Mouse (Mus musculus) thymus, adult 2 months (tissue): ENCODE measurements around the gene Itgb4. TPM values are rescaled to one million over a fixed set of nuclear protein-coding genes. Genes with fewer than 3 reads are reported as not detected.
A peak's percentile ranks its signal among the peaks of the same experiment; 100 is the strongest.
"Not testable (repeated sequence)": the region's sequence is repeated elsewhere in the genome, so short reads cannot be mapped to it uniquely, and the experiment has no call there.

Experiments
- DNase-seq: peaks from one replicate; pipeline ENCODE4 v3.0.0; 2021
- H3K27ac ChIP-seq: fragments of 200-500 bp; 2 replicates; pipeline ENCODE4 v1.5.1; 2012; ENCODE audit warnings: low read length, control low read depth; ENCODE audit not compliant: control insufficient read depth, insufficient read depth
- H3K27me3 ChIP-seq: fragments of 200-500 bp; 2 replicates; pipeline ENCODE4 v1.6.1; 2012; ENCODE audit warnings: mild to moderate bottlenecking, low read length, moderate library complexity, mixed read lengths; ENCODE audit not compliant: control insufficient read depth, insufficient read depth
- H3K36me3 ChIP-seq: fragments of 200-500 bp; 2 replicates; pipeline ENCODE4 v1.6.1; 2012; ENCODE audit warnings: mild to moderate bottlenecking, low read length, moderate library complexity; ENCODE audit not compliant: control insufficient read depth, insufficient read depth
- H3K4me1 ChIP-seq: fragments of 200-500 bp; replicated peaks from 2 replicates; pipeline ENCODE4 v1.6.1; 2012; ENCODE audit warnings: low read length; ENCODE audit not compliant: control insufficient read depth, insufficient read depth
- H3K4me3 ChIP-seq: fragments of 200-500 bp; 2 replicates; pipeline ENCODE4 v1.5.1; 2012; ENCODE audit warnings: mild to moderate bottlenecking, low read length, control low read depth, moderate library complexity; ENCODE audit not compliant: control insufficient read depth, insufficient read depth
- CTCF ChIP-seq: fragments of 200-500 bp; IDR thresholded peaks from 2 replicates; pipeline ENCODE4 v1.5.1; 2012; ENCODE audit warnings: mild to moderate bottlenecking, control low read depth, low read length, moderate library complexity, borderline replicate concordance; ENCODE audit not compliant: control insufficient read depth, poor library complexity, insufficient read depth; ENCODE audit errors: extremely low read depth
- POLR2A ChIP-seq: fragments of 200-500 bp; IDR thresholded peaks from 2 replicates; pipeline ENCODE4 v1.6.1; 2012; ENCODE audit warnings: mild to moderate bottlenecking, low read length, control low read depth, moderate library complexity; ENCODE audit not compliant: control insufficient read depth, poor library complexity, insufficient read depth; ENCODE audit errors: extremely low read depth
- WGBS: fragments of 180-500 bp; shearing (Covaris S2); methylation state at CpG from one replicate; pipeline ENCODE4 v1.1.7; 2018; 5-methylcytosine and 5-hydroxymethylcytosine counted together
- polyA plus RNA-seq: library from polyadenylated mRNA; depleted of rRNA; stranded (reverse); fragments of >200 nt; gene quantifications from 2 replicates; pipeline ENCODE4 v1.2.3, GENCODE M21; 2012

The Itgb4 gene
- polyA plus RNA-seq, 1 experiment = 20.8 TPM

DNA sequence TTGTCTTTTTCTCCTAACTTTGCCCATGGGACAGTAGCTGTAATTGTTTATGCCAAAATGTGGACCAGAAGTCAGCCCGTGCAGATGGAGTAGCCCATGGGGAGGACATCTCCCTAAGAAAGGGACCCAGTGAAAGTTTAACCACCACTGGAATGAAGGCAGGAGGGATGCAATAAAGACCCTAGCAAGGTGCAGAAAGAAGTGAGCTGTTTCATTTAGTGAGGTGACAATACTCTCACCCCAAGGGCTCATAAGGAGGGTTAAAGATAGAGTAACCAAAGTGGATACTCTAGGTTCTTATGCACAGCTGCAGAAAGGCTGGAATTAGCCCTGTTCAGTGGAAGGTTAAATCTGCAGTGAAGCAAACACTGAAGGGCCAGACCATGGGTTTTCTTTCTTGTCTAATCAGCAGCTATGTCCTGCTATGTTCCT lies 44.9 kb downstream of the Itgb4 start:
- Histone ChIP-seq H3K27me3 (no peaks in the 10 kb centered on the region), H3K4me3 (no peak overlapping the region), H3K36me3 (peaks cover 20% of the 10 kb centered on the region), H3K27ac (no peak overlapping the region), H3K4me1 (no peaks in the 10 kb centered on the region)
- 97% methylated on average over 1 of the region's 1 CpGs for WGBS
- no peak for DNase-seq
- TF ChIP-seq POLR2A = no peak
- no peak for TF ChIP-seq CTCF

DNA sequence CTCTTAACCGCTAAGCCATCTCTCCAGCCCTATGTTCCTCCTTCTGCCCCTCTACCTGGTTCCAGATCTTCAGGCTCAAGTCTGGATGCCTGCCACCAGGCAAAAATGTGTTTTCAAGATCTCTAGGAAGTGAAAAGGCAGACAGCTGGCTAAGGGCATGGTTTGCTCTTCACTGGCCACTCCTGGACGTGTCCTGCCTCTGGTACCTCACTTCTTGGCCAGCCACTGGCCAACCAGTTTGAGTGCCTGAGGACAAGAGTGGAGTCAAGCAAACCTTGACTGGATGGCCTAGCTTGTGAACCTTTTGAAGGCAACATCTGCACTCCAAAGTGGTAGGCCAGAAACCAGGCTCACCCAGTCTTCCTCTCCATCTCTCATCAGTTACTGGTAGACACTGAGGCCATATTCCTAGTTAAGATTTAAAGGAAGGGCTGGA lies 45.5 kb downstream of the Itgb4 start:
- Histone ChIP-seq H3K27ac (no peak overlapping the region), H3K36me3 (peaks cover 20% of the 10 kb centered on the region), H3K27me3 (no peaks in the 10 kb centered on the region), H3K4me1 (peaks cover under 1% of the 10 kb centered on the region; the same call in 1 of the 2 replicates), H3K4me3 (no peak overlapping the region)
- DNase-seq = no peak
- TF ChIP-seq CTCF = no peak
- no peak for TF ChIP-seq POLR2A
- 96% methylated on average over 2 of the region's 2 CpGs for WGBS

DNA sequence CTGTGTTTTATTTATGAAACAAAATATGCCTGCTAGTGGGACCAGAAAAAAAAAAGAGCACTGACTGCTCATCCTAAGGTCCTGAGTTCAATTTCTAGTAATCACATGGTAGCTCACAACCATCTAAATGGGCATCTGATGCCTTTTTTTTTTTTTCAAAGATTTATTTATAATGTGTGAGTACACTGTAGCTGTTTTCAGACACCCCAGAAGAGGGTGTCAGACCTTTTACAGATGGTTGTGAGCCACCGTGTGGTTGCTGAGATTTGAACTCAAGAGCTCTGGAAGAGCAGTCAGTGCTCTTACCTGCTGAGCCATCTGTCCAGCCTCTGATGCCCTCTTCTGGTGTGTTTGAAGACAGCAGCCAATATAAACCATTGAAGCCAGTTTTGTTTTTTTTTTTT lies 46.0 kb downstream of the Itgb4 start:
- Histone ChIP-seq H3K27me3 (no peaks in the 10 kb centered on the region), H3K27ac (no peak overlapping the region), H3K4me3 (no peak overlapping the region), H3K36me3 (peaks cover 20% of the 10 kb centered on the region), H3K4me1 (peaks cover 2% of the 10 kb centered on the region; the same call in 1 of the 2 replicates)
- no peak for TF ChIP-seq CTCF
- TF ChIP-seq POLR2A = no peak
- DNase-seq = no peak
- 16% methylated on average over 1 of the region's 1 CpGs for WGBS

DNA sequence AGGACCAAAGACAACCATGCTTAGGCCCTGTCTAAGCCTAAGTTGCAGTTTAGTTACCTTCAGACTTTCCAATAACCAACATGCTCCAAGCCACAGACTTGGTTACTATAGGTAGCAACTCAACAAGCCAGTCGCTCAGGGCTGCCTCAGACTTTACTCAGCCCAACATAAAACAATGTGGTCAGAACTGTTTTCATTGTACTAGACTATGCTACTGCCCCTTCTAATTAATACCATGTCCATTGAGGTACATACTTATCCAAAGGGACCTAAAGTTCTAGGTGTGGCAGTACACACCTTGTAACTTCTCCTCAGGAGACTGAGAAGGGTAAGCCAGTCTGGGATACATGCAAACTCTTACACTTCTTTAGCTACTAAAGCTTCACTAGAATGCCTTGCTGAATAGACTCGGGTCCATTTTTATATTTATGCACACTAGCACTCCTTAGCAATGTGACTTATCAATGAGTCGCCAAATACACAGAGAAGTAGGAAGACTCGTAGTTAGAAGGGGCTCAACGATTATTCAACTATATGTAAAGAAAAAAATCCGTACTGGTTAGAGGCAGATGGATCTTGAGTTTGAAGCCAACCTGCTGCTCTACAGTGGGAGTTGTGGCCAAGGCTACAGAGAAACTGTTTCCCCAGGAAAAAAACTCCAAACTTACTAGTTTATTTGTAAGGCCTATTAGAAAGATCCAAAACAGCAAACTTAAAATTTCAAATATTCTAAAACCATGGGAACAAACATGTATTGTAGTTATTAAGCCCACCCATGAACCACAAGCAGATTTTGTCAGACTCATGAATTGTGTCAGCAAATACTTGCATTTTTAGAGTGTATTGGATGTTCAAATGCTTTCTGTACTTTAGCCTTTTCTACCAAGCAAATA lies 47.1 kb downstream of the Itgb4 start:
- H3K4me1 ChIP-seq = peaks cover 2% of the 10 kb centered on the region; the same call in 1 of the 2 replicates
- H3K27ac ChIP-seq = no peak overlapping the region
- no peak overlapping the region for H3K4me3 ChIP-seq
- H3K27me3 ChIP-seq = no peaks in the 10 kb centered on the region
- TF ChIP-seq CTCF (no peak), POLR2A (no peak)
- peaks cover 20% of the 10 kb centered on the region for H3K36me3 ChIP-seq
- 80% methylated on average over 6 of the region's 6 CpGs for WGBS
- DNase-seq = no peak

DNA sequence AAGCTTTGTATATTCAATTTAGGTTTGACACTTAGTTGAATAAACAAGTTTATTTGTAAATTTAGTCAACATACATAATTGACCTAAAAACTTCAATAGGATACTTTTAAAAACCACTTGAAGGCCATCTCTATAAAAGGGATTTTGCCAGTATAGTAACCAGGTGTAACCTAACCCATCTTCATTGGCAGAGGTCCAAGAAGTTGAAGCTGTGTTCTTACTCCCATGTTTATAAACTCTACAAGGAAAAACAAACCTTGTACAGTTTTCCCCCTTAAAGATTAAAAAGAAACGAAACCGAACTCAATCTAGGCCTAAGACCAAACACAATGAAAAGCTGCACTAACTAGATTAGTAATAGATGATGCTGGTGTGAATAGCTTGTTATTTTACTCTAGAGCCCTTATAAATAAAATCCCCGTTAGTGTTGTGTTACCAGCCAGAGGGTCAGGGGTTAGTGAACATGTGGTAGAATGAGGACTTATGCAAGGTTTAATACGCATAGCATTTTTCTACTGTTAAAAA lies 47.8 kb downstream of the Itgb4 start:
- TF ChIP-seq POLR2A (no peak), CTCF (no peak)
- H3K4me1 ChIP-seq = peaks cover 2% of the 10 kb centered on the region; the same call in 1 of the 2 replicates
- no peaks in the 10 kb centered on the region for H3K27me3 ChIP-seq
- no peak for DNase-seq
- H3K4me3 ChIP-seq = no peak overlapping the region
- WGBS = 64% methylated on average over 4 of the region's 4 CpGs
- H3K36me3 ChIP-seq = peaks cover 20% of the 10 kb centered on the region
- no peak overlapping the region for H3K27ac ChIP-seq

DNA sequence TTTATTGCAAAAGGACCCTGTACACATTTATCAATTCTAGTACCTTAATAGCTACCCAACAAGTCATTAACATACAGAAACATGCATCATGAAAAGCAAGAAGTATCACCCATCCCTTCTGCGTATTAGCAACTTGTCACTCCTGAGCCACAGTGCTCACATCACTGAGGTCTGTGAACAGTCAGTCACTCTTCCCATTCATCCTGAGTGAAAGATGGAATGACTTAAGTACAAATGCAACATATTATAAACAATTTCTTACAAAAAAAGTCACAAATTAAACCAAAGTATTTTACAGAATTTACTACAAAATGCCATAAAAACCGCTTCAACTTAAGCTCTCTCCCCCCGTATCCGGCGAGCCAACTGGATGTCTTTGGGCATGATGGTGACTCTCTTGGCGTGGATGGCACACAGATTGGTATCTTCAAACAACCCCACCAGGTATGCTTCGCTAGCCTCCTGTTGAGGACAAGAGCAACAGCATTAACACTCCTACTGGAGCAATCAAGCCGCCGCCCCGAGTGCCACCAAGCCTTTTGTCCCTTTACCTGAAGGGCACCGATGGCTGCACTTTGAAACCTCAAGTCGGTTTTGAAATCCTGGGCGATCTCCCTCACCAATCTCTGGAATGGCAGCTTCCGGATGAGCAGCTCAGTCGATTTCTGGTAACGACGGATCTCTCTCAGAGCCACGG lies 48.7 kb downstream of the Itgb4 start:
- peak overlapping the region; percentile 78 for H3K4me3 ChIP-seq
- DNase-seq, H3K4me1 ChIP-seq, H3K27me3 ChIP-seq: not testable (repeated sequence)
- peak overlapping the region; percentile 88 for H3K27ac ChIP-seq
- WGBS = 1% methylated on average over 18 of the region's 18 CpGs
- peaks cover 20% of the 10 kb centered on the region for H3K36me3 ChIP-seq

DNA sequence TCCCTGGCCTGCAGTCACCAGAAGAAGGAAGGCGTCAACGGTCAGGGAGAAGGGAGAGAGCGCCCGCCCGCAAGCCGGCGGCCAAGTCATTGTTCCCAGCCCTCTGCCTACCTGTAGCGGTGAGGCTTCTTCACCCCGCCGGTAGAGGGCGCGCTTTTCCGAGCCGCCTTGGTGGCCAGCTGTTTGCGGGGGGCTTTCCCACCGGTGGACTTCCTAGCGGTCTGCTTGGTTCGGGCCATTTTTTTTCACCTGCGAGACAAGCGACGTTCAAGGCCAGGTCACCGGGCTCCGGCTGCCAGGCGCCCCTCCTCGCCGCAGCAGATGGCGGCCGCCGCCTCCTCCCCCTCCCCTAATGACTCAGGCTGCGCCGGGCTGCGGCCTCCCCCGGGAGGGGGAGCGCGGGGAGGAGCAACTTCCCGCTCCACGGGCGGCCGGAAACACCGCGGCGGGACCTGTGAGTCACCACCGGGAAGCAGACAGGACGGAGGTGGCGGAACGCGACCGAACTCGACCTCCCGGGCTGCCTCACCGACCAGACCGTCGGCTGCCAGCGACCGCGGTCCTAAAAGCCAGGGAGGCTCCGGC lies 49.4 kb downstream of the Itgb4 start:
- WGBS = under 1% methylated on average over 51 of the region's 57 CpGs
- Histone ChIP-seq H3K4me3 (peak overlapping the region; percentile 78), H3K36me3 (peaks cover 20% of the 10 kb centered on the region), H3K27me3 (no peaks in the 10 kb centered on the region), H3K4me1 (peaks cover 2% of the 10 kb centered on the region; the same call in 1 of the 2 replicates), H3K27ac (peak overlapping the region; percentile 88)
- DNase-seq = peak; percentile 83
- no peak for TF ChIP-seq POLR2A
- peak; percentile 97 for TF ChIP-seq CTCF
